Mouse (Mus musculus) layer of hippocampus, adult 8-10 months (tissue): ENCODE data around the gene Gm16223. TPM values are rescaled to one million over a fixed set of nuclear protein-coding genes. Genes with fewer than 3 reads are reported as not detected.

Experiments
- DNase-seq, 2 experiments: peaks; one replicate each; pipeline ENCODE4 v3.0.0; 2022; ENCODE audit warnings: low spot score in 2 of 2
- total RNA-seq, 4 experiments: library from RNA; stranded (reverse); gene quantifications; 2 replicates each; pipeline ENCODE4 v1.2.4; 2022

Gm16223 gene
- total RNA-seq = under 1 TPM in 3 of 4 experiments, not detected in 1; 0.13 to 0.24 (median 0.20) TPM

DNA sequence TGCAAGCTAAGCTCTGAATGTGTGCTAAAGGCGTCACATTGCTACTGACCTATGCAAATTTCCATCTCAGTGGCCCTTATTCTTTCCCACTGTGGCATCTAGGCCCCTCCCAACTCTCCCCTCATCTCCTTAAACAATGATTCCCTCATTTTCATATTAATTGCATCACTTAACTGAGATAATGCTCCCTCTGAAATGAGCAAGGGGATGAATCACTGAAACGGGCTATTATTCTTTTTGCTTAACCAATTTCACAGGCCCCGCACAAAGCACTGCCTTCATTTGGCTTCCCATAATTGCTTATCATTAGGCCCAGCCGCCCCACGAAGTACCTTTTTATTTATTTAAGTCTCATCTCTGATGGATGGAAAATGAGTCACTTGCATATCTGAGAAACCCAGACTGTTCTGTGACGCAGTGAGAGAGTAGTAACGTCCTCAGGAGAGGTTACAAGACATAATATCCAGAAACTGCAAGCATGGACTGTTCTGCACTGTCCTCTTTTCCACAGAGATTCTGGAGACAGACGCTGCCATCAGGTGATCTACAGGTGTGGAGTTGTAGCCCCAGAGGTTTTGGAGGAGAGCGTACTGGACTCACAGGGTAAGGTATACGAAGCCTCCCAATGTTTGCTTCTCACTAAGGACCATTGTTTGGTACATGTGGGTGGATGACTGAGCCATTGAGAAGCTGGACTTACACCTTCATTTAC is at the start of gene Gm16223:
Gm16223 (plus strand) TSS at position 485 of the 712 bp plus-strand sequence.
- no peak for DNase-seq

DNA sequence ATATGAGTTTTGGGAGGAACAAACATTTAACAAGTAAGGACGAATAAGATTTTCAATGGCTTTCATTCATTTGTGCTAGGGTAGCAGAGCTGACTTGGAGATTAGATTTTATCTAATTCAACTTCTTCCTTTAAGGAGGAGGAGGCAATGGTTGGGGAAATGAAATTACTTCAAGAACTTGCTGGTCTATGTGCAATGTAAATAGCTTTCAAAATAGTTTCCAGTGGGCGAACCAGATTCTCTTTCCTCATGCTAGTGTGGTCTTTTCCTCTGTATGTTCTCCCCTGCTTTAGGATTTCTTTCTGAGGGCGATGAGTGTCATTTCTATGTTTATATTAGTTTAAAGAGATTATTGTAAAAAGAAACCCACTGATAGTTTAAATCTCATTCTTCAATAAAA is 45.7 kb upstream of the Gm16223 start:
- DNase-seq = no peak

DNA sequence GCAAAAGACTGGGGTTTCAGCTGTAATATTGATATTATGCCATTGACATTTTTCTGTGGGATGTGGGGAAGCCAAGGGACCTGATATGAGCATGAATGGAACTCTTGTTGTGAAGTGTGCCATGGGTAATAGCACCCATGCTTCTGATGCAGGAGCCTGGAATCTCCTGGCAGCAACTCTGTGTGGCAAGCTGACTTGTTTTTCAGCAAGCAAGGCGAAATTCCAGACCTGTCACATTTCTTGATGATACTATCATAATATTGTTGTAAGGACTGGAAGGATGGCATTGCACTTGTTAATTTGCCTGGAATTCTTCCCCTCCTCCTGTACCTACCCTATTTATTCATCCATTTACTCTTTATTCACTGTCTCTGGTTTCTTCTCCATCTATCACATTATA is 44.2 kb upstream of the Gm16223 start:
- DNase-seq = no peak

DNA sequence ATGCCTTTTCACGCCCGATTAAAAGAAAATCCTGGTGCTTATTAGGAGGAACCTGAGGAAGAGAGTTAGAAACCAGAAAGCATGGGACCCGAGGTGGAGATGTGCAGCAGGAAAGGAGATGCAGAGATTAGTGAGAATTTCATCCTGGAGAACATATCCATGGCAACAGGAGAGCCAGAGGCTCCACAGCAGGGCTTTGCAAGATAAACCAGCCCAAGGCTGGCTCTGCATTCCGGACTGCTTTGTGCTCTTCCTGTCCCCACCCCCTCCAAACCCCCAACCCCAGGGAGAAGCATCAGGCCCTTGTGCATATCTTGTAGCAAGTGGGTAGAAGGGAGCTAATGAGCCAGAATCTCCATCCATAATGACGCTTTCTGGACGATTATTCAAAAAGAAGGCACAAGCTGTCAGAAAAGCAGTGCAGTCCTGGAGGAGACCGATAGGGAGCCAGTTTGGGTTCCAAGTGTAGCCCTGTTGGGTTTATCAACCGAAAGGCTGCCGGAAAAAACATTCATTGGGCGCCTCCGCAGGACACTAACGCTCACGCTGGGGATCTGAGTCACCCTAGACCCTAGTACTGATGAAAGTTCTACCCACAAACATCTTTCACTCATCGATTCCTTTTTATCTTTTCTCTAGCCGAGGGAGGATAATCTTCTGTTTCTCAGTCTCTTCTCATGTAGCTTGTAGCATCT is 31.2 kb upstream of the Gm16223 start:
- DNase-seq = no peak

DNA sequence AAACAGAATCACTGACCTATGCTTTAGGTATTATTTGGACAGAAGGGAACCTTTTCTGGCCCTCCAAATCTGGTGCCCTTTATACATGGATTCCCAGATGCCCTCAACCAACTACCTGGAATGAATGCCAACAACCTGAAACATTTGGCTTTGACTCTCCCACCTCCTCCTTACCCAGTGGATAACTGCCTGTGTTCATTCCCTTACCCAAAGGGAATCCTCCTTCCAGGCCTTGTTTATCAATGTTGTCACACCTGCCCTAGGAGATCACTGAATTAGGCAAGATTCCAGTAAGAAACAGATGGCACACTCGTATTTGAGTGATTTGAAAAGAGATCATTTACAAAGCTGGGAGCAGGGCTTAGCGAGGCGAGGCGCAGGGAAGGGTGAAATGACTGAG is 13.1 kb upstream of the Gm16223 start:
- no peak for DNase-seq

DNA sequence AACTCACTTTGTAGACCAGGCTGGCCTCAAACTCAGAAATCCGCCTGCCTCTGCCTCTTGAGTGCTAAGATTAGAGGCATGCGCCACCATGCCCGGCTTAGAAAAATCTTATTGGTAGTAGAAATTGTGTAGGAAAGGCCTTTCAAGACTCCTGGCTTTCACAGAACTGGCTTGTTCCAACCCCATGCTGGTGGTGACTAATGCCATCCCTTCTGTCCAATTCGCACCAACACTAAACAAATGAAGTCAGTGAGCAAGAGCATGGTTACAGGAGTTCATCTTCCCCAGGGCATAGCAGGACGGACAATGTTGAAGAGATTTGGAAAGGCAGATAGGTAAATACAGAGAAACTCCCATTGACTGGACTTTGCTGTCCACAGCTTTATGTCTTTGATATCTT is 12.6 kb upstream of the Gm16223 start:
- no peak for DNase-seq

DNA sequence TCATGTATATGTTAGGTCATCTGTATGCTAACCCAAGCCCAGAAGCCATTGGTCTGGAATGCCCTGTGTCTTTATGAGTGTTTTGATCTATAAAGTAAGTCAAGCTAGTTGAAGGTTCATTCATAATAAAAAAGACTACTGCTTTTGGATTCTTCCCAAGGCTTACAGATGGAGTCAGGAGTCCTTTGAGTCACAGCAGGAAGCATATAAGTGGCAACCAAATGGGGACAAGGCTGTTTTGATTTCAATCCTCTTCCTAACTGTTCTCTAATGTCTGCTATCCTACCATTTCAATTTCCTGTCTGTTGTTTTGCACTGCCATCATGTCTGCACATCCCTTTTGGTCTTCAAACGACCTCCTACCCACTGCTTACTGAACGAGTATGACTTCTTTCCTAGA is 2.7 kb upstream of the Gm16223 start:
- DNase-seq = no peak

DNA sequence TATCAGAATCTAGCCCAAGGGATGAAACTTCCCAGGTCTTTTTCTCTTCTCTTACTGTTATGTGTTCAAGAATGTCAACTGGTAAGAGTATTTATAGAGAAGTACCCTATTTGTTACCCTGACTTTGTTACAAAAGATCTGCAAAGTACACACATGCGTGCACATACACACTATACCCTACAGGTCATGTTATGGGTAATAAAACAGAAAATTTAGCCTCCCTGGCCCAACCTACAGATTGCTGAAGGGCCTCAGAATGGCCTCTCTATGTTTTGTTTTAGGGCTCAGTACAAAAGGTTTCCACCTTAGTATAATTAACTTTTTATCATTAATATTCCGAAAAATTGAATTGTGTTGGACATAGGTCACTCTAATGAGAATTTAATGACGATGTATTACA is 685 bp upstream of the Gm16223 start:
- no peak for DNase-seq

DNA sequence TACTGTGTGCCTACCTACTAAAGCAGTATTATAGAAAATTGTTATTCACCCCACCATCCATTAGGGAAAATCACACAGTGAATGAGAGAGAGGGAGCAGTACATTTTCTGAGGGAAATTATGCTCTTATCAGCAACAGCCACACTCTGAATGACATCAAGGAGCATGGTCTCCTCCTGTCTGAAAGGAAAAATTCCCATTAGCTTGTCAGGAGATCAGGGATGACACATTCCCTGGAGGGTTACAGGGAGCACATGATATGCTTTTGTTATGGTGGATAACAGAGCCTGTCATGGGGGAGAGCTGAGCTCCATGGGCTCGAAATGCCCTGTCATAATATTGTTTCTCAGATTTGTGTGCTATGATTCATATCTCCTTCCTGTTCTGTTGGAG is 424 bp downstream of the Gm16223 start:
- no peak for DNase-seq

DNA sequence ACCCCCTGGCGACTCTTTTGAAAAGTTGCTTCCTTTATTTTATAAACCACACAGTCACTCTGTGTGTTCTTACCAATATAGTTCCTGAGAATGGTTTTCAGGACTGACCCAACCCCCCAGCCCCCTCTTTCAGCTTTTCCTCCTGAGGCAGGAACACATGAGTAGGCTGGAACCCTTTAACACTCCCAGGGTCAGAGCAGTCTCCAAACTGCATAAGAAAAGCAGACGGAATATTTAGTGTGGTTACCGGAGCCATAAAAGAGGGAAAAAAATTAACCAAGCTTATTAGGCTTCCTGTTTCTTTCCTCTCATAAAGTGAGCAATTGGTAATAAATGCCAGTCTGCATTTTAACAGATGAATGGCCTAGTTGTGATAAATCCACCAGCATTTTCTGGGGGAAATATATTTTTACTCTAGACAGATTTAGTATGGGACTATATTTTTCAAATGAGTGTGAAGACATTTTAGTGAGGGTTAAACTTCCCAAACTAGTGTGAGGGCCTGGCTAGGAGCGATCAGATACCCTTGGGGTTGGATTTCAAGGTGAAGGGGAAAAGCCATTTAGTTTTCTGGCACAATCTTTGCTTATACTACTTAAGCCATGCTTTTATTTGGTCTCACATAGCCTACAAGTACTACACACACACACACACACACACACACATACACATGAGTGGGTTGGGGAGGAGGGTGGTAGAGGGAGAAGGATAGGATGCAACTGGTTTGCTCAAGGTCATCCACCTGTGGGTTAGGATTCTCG is 49.0 kb downstream of the Gm16223 start:
- DNase-seq = no peak

DNA sequence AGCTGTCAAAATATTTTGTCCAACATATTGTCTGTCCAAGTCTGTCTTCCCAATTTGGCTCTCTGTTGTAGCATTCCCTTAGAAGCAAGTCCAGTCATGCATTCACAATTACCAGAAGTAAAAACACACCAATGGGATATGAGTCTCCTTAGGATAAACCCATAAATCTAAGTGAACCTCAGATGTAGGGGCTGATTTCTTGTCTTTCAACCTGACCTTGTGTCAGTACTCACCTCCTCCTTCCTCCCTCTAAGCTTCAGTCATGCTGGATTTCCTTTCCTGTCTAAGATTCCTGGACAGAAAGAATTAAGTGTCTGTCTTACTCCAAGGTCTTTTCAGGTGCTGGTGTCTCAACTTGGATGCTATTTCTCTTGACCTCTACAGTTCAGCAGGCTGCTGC is 57.8 kb downstream of the Gm16223 start:
- DNase-seq = no peak

DNA sequence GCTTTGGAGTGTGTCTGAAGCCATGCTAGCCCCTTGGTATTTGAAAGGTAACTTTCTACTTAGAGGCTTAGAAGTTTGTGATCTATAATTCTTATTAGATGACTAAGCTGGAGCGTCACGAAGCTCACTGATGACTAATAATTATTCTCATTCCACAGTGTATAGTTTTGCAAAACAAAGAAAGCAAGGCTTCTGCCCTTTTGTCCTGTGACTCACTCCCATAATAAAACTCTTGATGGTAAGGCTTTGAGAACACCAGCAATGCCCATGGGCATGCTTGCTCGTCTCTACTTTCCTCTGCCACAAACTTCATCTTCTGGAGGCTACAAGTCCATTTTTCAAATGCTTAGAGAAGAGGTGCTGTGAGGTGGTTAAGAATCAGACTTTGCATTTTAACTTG is 87.9 kb downstream of the Gm16223 start:
- no peak for DNase-seq

DNA sequence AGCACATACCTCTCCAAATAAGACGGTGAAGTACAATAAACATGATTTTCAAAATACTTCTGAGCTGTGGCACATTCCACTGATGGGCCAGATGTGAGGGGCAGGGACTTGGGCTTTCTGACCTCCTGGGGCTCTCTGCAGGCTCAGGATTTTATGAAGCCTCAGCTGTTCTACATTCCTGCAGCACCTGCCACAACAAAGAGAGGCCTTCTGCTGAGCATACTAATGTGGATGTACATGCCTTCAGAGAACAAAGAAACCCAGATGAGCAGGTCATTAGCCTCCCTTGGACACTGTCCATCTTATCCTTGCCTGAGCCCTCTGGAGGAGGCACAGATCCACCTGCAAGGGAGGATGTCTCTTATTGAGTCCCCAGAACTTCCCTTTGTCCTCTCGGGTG is 97.0 kb downstream of the Gm16223 start:
- no peak for DNase-seq

DNA sequence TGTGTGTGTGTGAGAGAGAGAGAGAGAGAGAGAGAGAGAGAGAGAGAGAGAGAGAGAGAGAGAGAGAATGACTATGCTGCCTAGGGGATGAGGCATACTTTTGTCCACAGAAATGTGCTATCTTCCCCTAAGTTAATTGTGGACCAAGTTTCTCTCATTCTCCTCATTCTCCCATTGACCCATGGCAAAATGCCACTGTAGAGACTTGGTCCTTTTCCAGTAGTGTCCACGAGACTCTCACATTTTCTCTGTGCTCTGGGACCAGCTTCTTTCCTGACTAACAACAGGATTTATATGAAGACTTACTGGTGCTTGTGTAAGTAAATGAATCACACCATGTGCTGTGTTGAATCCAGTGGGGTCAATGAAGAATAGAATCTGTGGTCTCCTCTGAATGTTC is 98.6 kb downstream of the Gm16223 start:
- no peak for DNase-seq

DNA sequence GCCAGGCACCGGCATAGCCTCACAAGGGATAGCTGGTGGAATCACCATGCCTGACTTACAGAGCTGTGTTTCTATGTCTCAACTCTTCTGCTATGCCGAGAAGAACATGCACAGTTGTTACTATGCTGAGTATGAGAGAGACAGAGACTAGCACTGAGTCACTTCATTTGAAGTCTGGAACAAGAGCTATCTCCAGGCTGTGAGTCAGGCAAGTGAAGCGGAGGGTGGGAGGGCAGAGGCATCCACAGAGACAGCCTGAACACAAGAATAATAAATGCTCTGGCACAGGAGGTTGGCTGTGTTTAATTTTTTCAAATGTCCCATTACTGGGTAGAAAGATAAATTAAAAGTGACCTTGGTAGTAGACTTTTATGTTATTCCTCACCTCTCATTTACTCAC is 100.3 kb downstream of the Gm16223 start:
- DNase-seq = peak in 1 of 2 experiments; percentile 13

DNA sequence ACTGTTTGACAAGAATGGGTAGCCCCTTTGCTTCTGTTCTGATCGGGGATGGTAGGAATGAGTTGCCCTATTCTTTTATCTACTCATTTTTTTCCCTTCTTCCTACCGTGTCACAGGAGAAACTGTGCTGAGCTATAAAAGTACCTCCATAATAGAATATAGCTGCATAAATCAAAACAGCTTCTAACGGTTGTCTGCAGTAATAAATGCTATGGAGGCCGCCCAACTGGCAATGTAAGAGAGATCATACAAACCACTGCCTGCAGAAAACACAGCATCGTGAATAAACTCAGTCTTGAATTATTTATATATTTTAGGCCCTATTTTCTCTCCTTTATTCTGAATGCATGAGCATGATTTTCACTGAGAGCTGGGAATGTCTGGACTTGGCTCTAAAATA is 101.0 kb downstream of the Gm16223 start:
- DNase-seq = no peak

DNA sequence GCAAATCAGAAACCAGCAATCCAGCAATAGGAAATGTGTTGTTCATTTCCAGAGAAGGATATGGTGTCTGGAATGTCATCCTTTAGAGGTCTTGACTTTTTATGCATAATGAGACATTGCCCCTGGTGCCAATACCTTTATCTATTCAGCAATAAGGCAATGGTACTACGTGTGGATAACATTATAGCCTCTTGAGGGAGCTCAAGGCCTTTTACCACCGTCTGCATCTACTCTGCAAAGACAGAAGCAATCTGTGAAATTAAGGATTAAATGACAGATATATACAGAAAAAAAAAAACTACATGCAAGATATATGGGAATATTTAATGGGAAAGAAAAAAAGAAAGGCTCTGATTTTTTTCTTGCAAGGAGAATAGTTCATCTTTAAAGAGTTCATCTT is 106.3 kb downstream of the Gm16223 start:
- DNase-seq = no peak

DNA sequence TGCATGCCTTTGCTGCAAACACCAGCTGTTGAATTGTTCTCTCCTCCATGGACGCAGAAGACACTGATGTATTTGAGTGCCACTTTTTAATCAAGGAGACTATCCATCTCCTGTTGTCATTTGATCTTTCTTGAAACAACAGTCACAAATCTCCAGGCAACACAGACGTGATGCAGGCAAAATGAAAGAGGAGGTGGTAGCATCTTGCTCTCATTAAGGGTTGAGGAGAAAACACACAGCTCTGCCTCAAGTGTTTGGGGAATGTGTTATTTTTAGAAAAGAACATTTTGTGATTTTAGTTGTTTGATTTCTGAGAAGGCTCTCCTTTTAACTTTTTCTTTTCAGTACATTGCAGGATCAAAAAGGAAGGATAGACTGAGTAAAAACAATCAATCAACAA is 107.7 kb downstream of the Gm16223 start:
- DNase-seq = no peak

DNA sequence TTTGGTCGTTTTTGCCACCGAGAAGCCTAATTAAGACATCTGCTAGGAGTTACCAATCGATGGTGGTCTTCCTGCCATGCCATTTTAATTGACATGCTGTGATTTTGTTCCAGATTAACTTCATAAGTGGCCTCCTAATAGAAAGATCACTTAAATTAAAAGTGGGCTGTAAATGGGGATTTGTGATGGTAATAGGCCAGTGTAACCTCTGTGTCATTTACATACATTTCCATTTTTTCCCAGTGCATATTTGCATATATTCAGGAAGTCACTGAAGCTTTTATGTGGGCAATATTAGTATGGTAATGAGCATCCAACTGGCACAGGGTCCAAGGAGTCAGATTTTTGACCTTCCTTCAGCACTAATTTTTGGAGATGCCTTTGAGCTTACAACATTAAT is 130.7 kb downstream of the Gm16223 start:
- DNase-seq = no peak

DNA sequence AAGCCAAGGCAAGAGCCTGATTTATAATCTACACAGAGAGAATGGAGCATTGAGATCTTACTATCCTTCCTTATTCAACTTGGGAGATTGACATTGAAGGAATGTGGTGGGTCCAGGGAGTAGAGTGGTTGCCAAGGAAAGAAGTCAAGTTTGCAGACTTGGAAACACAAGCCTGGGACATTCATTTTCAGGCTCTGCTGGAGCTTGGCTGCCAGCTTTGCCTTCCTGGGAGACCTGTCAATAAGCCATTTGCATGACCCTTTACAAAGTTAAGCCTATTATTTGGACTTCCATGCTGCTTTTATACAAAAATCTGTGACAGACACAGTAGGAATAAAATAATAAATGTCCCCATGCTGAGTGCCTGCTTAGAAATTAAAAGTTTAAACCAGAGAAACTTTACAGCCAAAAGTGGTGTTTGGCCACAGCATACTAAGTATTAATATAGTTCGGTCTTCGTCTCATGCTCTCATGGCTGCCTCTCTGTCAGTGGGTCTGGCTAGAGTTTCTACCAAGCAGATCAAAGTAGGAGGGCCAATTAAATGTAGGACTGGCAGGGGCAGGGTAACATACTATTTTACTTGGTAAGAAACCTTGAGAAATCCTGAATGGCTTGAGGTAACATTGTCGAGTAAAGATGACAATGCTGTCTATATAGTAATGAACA is 139.8 kb downstream of the Gm16223 start:
- no peak for DNase-seq

DNA sequence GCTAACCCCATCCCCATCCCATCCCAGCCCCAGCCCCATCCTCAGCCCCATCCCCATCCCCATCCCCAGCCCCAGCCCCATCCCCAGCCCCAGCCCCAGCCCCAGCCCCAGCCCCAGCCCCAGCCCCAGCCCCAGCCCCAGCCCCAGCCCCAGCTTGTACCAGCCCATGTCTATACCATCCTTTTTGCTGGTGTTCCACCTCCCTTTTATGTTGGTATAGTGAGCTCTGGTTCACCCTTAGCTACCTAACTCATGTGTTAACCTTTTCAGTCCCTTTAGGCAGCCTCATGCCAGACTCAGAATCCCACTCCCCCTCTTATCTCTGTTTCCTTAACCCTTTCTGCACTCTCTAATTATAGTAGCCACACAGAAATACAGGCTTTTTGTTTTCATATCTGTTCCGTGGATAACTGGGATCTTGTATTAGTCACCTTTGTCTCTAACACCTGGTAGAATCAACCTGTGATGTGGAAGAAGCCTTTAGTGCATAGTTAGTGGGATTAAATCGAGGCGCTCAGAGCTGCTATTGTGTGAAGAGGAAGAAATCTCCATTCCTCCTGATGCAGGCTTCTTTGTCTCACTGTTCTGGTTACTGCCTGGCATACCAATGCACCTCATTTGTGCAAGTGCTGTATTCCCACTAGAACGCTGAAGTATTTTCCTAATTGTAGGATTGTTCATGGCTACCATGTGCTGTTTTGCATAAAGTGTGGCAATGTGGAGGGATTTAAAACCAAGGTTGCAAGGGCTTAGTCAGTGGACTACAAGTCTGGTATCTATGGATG is 144.0 kb downstream of the Gm16223 start:
- no peak for DNase-seq
